ENCODE assay signal across 8 mouse cellular contexts in the genomic region with DNA sequence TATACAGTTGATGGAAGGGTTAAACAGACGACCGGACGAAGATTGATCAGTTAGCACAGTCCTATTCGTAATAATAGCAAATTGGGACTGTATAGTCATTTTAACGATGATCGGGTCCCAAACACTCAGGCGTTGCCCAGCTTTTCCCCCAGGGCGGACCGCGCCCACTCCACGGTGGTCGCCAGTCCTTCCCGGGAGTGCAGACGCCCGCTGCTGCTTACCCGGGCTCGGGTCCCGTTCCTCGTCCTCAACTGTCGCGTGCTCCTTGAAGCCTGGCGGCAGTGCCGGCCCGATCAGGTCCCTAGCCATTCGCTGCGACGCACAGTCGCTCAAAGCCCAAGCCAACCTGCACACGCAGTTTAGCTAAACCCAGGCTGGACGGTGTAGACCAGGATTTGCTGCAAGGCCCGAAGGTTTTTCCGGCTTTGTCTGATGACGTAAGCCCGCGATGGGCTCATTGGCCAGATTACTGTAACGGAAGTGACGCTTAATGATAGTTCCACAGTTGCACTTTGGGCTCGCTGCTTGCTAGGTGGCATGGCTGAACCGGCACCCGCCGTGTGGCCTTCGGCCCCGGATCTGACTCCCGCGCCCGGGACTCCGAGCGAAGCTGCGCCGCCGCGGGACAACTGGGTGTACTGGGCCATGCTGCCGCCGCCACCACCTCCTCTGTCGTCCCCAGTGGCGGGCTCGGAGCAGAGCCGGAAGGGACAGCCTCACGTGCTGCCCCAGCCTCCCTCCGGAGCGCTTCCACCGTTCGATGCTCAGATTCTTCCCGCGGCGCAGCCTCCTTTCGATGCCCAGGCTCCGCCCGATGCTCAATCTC. TPM values are rescaled to one million over a fixed set of nuclear protein-coding genes. Genes with fewer than 3 reads are reported as not detected.
DNase-seq lines count a peak whose midpoint lies in the region; ATAC-seq lines count a peak whose summit lies in the region.

TSS of gene Gpalpp1 (minus strand) at position 365 of the 826 bp plus-strand sequence.
TSS of gene Nufip1 (plus strand) at position 496 of the 826 bp plus-strand sequence.

- H3K4me1 ChIP-seq in hindbrain, embryonic 11.5 days (replicated peaks; ENCODE audit: control insufficient read depth, insufficient read depth, low read length), result no peaks in the 10 kb centered on the region; the same call in 1 of the 2 replicates

- H3K4me2 ChIP-seq in hindbrain, embryonic 11.5 days (replicated peaks; ENCODE audit: low read depth, low read length), result peak within 1 kb of the TSS; percentile 79

- no peaks in the 10 kb centered on the region for H3K36me3 ChIP-seq in hindbrain, embryonic 11.5 days (ENCODE audit: control insufficient read depth, insufficient read depth, low read length)

- peak within 1 kb of the TSS; percentile 40 for H3K27ac ChIP-seq in hindbrain, embryonic 11.5 days (ENCODE audit: low read depth, low read length)

- peak; percentile 91 for DNase-seq in Muller cell, postnatal 12 days (ENCODE audit: inconsistent ontology term)
- peak; percentile 92 for DNase-seq in cerebellum, adult 9-11 months
- DNase-seq in frontal cortex, adult 2 months (ENCODE audit: extremely low spot score in 1 of 2, low spot score in 1 of 2), result peak; percentile 93 to 96
- DNase-seq in hindbrain, embryonic 11.5 days (ENCODE audit: low spot score), result peak; percentile 93
- DNase-seq in layer of hippocampus, postnatal 10 days (ENCODE audit: low spot score in 2 of 2), result peak; percentile 85 to 87
- DNase-seq in lung, postnatal 10 days, result peak; percentile 94
- DNase-seq in ovary, postnatal 36 days (ENCODE audit: low spot score), result peak; percentile 82
- DNase-seq in thymus, postnatal 25 days, result peak; percentile 82

- peak within 1 kb of the TSS; percentile 96 for H3K4me3 ChIP-seq in hindbrain, embryonic 11.5 days (ENCODE audit: low read depth, low read length)

- H3K9me3 ChIP-seq in hindbrain, embryonic 11.5 days (ENCODE audit: control insufficient read depth, low read length), result no peaks in the 10 kb centered on the region

- no peaks in the 10 kb centered on the region for H3K27me3 ChIP-seq in hindbrain, embryonic 11.5 days (ENCODE audit: control insufficient read depth, insufficient read depth, low read length)

- ATAC-seq in hindbrain, embryonic 11.5 days (ENCODE audit: low FRiP score), result peak; percentile 100

- H3K9ac ChIP-seq in hindbrain, embryonic 11.5 days (ENCODE audit: low read depth, low read length), result peak within 1 kb of the TSS; percentile 64

- under 1% methylated on average over 68 of the region's 69 CpGs for WGBS in hindbrain, embryonic 11.5 days

RNA-seq across cellular contexts. Expression of gene Gpalpp1, which starts in this region (rescaled TPM):
- 13.4 and 14.7 TPM in 2 replicates for polyA plus RNA-seq in frontal cortex, adult 2 months (2012; rRNA removed)
- polyA plus RNA-seq in hindbrain, embryonic 11.5 days (2014; fragmentation: Nextera tagmentation; extraction: Ambion mirVana), result 15.1 and 20.4 TPM in 2 replicates
- total RNA-seq in layer of hippocampus, postnatal 10 days (2021), result 10 to 100 TPM; 19.3 to 21.1 TPM

RNA-seq across cellular contexts. Expression of gene Nufip1, which starts in this region (rescaled TPM):
- polyA plus RNA-seq in frontal cortex, adult 2 months (2012; rRNA removed), result 6.3 and 7.6 TPM in 2 replicates
- polyA plus RNA-seq in hindbrain, embryonic 11.5 days (2014; fragmentation: Nextera tagmentation; extraction: Ambion mirVana), result 17.1 and 18.4 TPM in 2 replicates
- 1 to 10 TPM; 8.4 to 8.6 TPM for total RNA-seq in layer of hippocampus, postnatal 10 days (2021)

Comparison
In these comparisons a context has a peak if more than half of its experiments do, and no peak if none do; other contexts are left out.
1. Peak in every context shown above with its lines: DNase-seq, ATAC-seq, H3K4me3 ChIP-seq and H3K27ac ChIP-seq.